Mouse (Mus musculus): Measurements from ENCODE around the gene Snx13. TPM values are rescaled to one million over a fixed set of nuclear protein-coding genes. Genes with fewer than 3 reads are reported as not detected.

The Snx13 gene
- total RNA-seq, 1 experiment, result 13.6 TPM

DNA sequence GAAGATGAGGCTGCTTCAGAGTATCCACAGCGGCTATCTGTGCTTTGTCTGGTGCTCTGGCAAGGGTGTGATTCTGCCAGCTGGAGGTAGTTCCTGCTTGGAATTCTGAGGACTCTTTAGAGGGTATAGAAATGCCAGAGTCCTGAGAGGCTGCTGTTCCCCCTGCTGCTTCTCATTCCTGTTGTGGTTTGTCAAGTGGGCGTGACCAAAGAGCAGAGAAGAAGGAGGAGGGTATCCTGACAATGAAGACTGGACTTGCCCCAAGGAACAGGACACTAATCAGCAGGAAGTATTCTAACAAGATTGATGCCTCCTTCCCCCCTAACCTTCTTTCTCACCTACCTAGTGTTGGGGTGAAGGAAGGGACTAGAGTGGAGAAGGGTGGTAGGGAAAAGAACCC, 33.0 kb upstream of the Snx13 start:
- Histone ChIP-seq H3K9me3 (ENCODE audit: control insufficient read depth, insufficient read depth, low read depth, low read length) (no peaks in the 10 kb centered on the region), H3K9ac (ENCODE audit: insufficient read depth, low read depth, low read length, poor library complexity, severe bottlenecking) (no peak overlapping the region), H3K36me3 (ENCODE audit: control insufficient read depth, insufficient read depth, low read length, poor library complexity, severe bottlenecking) (no peaks in the 10 kb centered on the region), H3K27ac (ENCODE audit: insufficient read depth, low read depth, low read length, poor library complexity, severe bottlenecking) (no peak overlapping the region), H3K4me3 (ENCODE audit: insufficient read depth in 1 of 2, low read depth in 1 of 2, low read length in 2 of 2, poor library complexity in 1 of 2, severe bottlenecking in 1 of 2) (no peak overlapping the region), H3K4me1 (ENCODE audit: control insufficient read depth in 2 of 2, insufficient read depth in 2 of 2, low read length in 2 of 2, poor library complexity in 1 of 2) (no peaks in the 10 kb centered on the region)
- in situ Hi-C loops (cut with MboI; ENCODE audit: low sequenced_read_pairs in 2 of 2, unreplicated experiment in 2 of 2), result no loop called here
- no peak for TF ChIP-seq MAFK (IDR thresholded peaks at IDR 0.05; ENCODE audit: insufficient read depth, low read depth, low read length)
- no peak for TF ChIP-seq ZNF384 (IDR thresholded peaks at IDR 0.05; ENCODE audit: low read depth, low read length)
- no peak for TF ChIP-seq HCFC1 (IDR thresholded peaks at IDR 0.05; ENCODE audit: borderline replicate concordance, insufficient read depth, low read length)
- no peak for TF ChIP-seq CHD2 (IDR thresholded peaks at IDR 0.05; ENCODE audit: low read depth, low read length)
- TF ChIP-seq ZC3H11A (IDR thresholded peaks at IDR 0.05; ENCODE audit: borderline replicate concordance, low read depth, low read length), result no peak
- DNase-seq (ENCODE audit: low read depth, low spot score), result no peak

GRCm38 (mm10) chr12:35016056-35016455, 30.9 kb upstream of the Snx13 start:
- no peaks in the 10 kb centered on the region for H3K4me1 ChIP-seq (ENCODE audit: control insufficient read depth in 2 of 2, insufficient read depth in 2 of 2, low read length in 2 of 2, poor library complexity in 1 of 2)
- in situ Hi-C loops (cut with MboI; ENCODE audit: low sequenced_read_pairs in 2 of 2, unreplicated experiment in 2 of 2), result no loop called here
- no peak for TF ChIP-seq HCFC1 (IDR thresholded peaks at IDR 0.05; ENCODE audit: borderline replicate concordance, insufficient read depth, low read length)
- no peak overlapping the region for H3K27ac ChIP-seq (ENCODE audit: insufficient read depth, low read depth, low read length, poor library complexity, severe bottlenecking)
- no peak overlapping the region for H3K9ac ChIP-seq (ENCODE audit: insufficient read depth, low read depth, low read length, poor library complexity, severe bottlenecking)
- H3K36me3 ChIP-seq (ENCODE audit: control insufficient read depth, insufficient read depth, low read length, poor library complexity, severe bottlenecking), result no peaks in the 10 kb centered on the region
- DNase-seq (ENCODE audit: low read depth, low spot score), result no peak
- no peak overlapping the region for H3K4me3 ChIP-seq (ENCODE audit: insufficient read depth in 1 of 2, low read depth in 1 of 2, low read length in 2 of 2, poor library complexity in 1 of 2, severe bottlenecking in 1 of 2)
- H3K9me3 ChIP-seq (ENCODE audit: control insufficient read depth, insufficient read depth, low read depth, low read length), result no peaks in the 10 kb centered on the region

DNA sequence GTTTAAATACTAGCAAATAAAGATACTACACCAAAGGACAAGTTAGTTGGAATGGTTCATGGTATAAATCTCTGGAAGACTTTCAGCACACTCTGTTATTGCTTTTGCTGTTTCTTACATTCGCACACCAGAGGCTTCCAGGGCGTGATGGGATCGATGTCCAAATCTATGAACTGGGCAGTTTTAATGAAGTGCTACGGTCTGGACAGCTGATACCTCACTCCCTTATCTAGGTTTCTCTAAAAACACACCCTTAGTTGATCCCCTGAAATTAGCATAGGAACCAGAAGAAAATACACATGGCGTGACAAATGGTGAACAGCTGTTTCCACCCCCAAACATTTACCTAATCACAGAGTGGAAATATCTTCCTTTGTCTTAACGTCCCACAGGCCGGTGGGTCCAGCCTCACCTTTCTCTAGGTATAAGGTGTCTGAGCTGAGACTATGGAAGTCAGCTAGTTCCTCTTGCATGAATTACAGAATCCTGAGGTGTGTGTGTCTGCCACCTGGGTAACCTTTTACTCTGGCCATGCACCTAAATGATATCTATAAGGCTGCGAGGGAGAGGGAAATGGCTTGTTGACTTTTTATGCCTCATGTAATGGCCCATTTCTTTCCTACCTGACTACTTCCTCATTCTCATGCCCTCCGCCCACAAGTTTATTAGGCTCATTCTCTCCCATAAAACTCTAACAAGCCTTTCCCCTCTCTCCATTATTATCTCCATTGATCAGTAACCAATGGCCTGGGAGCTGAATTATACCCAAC, 30.3 kb upstream of the Snx13 start:
- Histone ChIP-seq H3K9ac (ENCODE audit: insufficient read depth, low read depth, low read length, poor library complexity, severe bottlenecking) (no peak overlapping the region), H3K27ac (ENCODE audit: insufficient read depth, low read depth, low read length, poor library complexity, severe bottlenecking) (no peak overlapping the region), H3K9me3 (ENCODE audit: control insufficient read depth, insufficient read depth, low read depth, low read length) (no peaks in the 10 kb centered on the region), H3K36me3 (ENCODE audit: control insufficient read depth, insufficient read depth, low read length, poor library complexity, severe bottlenecking) (no peaks in the 10 kb centered on the region), H3K4me3 (ENCODE audit: insufficient read depth in 1 of 2, low read depth in 1 of 2, low read length in 2 of 2, poor library complexity in 1 of 2, severe bottlenecking in 1 of 2) (no peak overlapping the region), H3K4me1 (ENCODE audit: control insufficient read depth in 2 of 2, insufficient read depth in 2 of 2, low read length in 2 of 2, poor library complexity in 1 of 2) (no peaks in the 10 kb centered on the region)
- in situ Hi-C loops (cut with MboI; ENCODE audit: low sequenced_read_pairs in 2 of 2, unreplicated experiment in 2 of 2), result no loop called here
- TF ChIP-seq CHD2 (IDR thresholded peaks at IDR 0.05; ENCODE audit: low read depth, low read length), result no peak
- TF ChIP-seq ZNF384 (IDR thresholded peaks at IDR 0.05; ENCODE audit: low read depth, low read length), result no peak
- no peak for TF ChIP-seq ZC3H11A (IDR thresholded peaks at IDR 0.05; ENCODE audit: borderline replicate concordance, low read depth, low read length)
- no peak for TF ChIP-seq HCFC1 (IDR thresholded peaks at IDR 0.05; ENCODE audit: borderline replicate concordance, insufficient read depth, low read length)
- TF ChIP-seq MAFK (IDR thresholded peaks at IDR 0.05; ENCODE audit: insufficient read depth, low read depth, low read length), result no peak
- no peak for DNase-seq (ENCODE audit: low read depth, low spot score)

- in situ Hi-C loops (cut with MboI; ENCODE audit: low sequenced_read_pairs in 2 of 2, unreplicated experiment in 2 of 2), result no loop called here
- no peak for DNase-seq (ENCODE audit: low read depth, low spot score)
- no peaks in the 10 kb centered on the region for H3K4me1 ChIP-seq (ENCODE audit: control insufficient read depth in 2 of 2, insufficient read depth in 2 of 2, low read length in 2 of 2, poor library complexity in 1 of 2)
These were observed 28.2 kb upstream of the Snx13 start for GRCm38 (mm10) chr12:35018679-35019237.

More at GRCm38 (mm10) chr12:35018679-35019237, 28.2 kb upstream of the Snx13 start:
- no peak overlapping the region for H3K27ac ChIP-seq (ENCODE audit: insufficient read depth, low read depth, low read length, poor library complexity, severe bottlenecking)
- no peak for TF ChIP-seq MAFK (IDR thresholded peaks at IDR 0.05; ENCODE audit: insufficient read depth, low read depth, low read length)
- no peak for TF ChIP-seq ZNF384 (IDR thresholded peaks at IDR 0.05; ENCODE audit: low read depth, low read length)
- no peak for TF ChIP-seq ZC3H11A (IDR thresholded peaks at IDR 0.05; ENCODE audit: borderline replicate concordance, low read depth, low read length)
- TF ChIP-seq CHD2 (IDR thresholded peaks at IDR 0.05; ENCODE audit: low read depth, low read length), result no peak
- TF ChIP-seq HCFC1 (IDR thresholded peaks at IDR 0.05; ENCODE audit: borderline replicate concordance, insufficient read depth, low read length), result no peak
- H3K36me3 ChIP-seq (ENCODE audit: control insufficient read depth, insufficient read depth, low read length, poor library complexity, severe bottlenecking), result no peaks in the 10 kb centered on the region
- no peak overlapping the region for H3K9ac ChIP-seq (ENCODE audit: insufficient read depth, low read depth, low read length, poor library complexity, severe bottlenecking)
- no peaks in the 10 kb centered on the region for H3K9me3 ChIP-seq (ENCODE audit: control insufficient read depth, insufficient read depth, low read depth, low read length)
- H3K4me3 ChIP-seq (ENCODE audit: insufficient read depth in 1 of 2, low read depth in 1 of 2, low read length in 2 of 2, poor library complexity in 1 of 2, severe bottlenecking in 1 of 2), result no peak overlapping the region
